Mouse (Mus musculus) liver, adult 2 months (tissue): Measurements from ENCODE around the gene Tex19.2. TPM values are rescaled to one million over a fixed set of nuclear protein-coding genes. Genes with fewer than 3 reads are reported as not detected.

ENCODE experiments used
- DNase-seq: peaks from one replicate; pipeline ENCODE4 v3.0.0-alpha.2; 2011; ENCODE audit warnings: low read depth, low spot score; ENCODE audit errors: extremely low read depth
- H3K27ac ChIP-seq: fragments of 200-500 bp; replicated peaks from 2 replicates; pipeline ENCODE4 v1.5.1; 2012; ENCODE audit warnings: low read depth, mild to moderate bottlenecking, control low read depth, inconsistent platforms, low read length; ENCODE audit not compliant: insufficient read depth
- H3K27me3 ChIP-seq: fragments of 200-500 bp; 2 replicates; pipeline ENCODE4 v1.6.1; 2012; ENCODE audit warnings: mild to moderate bottlenecking, moderate library complexity, low read length, inconsistent platforms; ENCODE audit not compliant: control insufficient read depth, insufficient read depth
- H3K36me3 ChIP-seq: fragments of 200-500 bp; 2 replicates; pipeline ENCODE4 v1.6.1; 2012; ENCODE audit warnings: low read length, inconsistent platforms; ENCODE audit not compliant: control insufficient read depth, insufficient read depth
- H3K4me1 ChIP-seq: fragments of 200-500 bp; 2 replicates; pipeline ENCODE4 v1.6.1; 2011; ENCODE audit warnings: low read length; ENCODE audit not compliant: control insufficient read depth, insufficient read depth
- H3K4me3 ChIP-seq: fragments of 200-500 bp; 2 replicates; pipeline ENCODE4 v1.5.1; 2011; ENCODE audit warnings: low read depth, mild to moderate bottlenecking, control low read depth, low read length, moderate library complexity; ENCODE audit not compliant: insufficient read depth
- H3K79me2 ChIP-seq: fragments of 200-500 bp; 2 replicates; pipeline ENCODE4 v1.6.1; 2012; ENCODE audit warnings: inconsistent platforms, mild to moderate bottlenecking, low read length, moderate library complexity; ENCODE audit not compliant: control insufficient read depth, insufficient read depth
- H3K9ac ChIP-seq: fragments of 200-500 bp; 2 replicates; pipeline ENCODE4 v1.6.1; 2012; ENCODE audit warnings: low read depth, mild to moderate bottlenecking, control low read depth, inconsistent platforms, low read length
- CTCF ChIP-seq: fragments of 200-500 bp; IDR thresholded peaks from 2 replicates; pipeline ENCODE4 v1.5.1; 2011; ENCODE audit warnings: low read depth, low read length, control low read depth
- POLR2A ChIP-seq: fragments of 200-500 bp; IDR thresholded peaks from 2 replicates; pipeline ENCODE4 v1.6.1; 2011; ENCODE audit warnings: low read length, control low read depth; ENCODE audit not compliant: insufficient read depth; ENCODE audit errors: extremely low read depth
- WGBS: fragments of 180-500 bp; shearing (Covaris S2); methylation state at CpG from one replicate; pipeline ENCODE4 v1.1.7; 2018; 5-methylcytosine and 5-hydroxymethylcytosine counted together
- polyA plus RNA-seq: library from polyadenylated mRNA; depleted of rRNA; stranded (reverse); fragments of >200 nt; gene quantifications from 2 replicates; pipeline ENCODE4 v1.2.3, GENCODE M21; 2012; rRNA removed
- total RNA-seq: library from RNA; depleted of rRNA; stranded (reverse); fragments of >200 nt; gene quantifications from 2 replicates; pipeline ENCODE4 v1.2.3, GENCODE M21; 2014; rRNA removed

Tex19.2 gene
- total RNA-seq (not detected in 2 replicates), polyA plus RNA-seq (not detected in 2 replicates)

DNA sequence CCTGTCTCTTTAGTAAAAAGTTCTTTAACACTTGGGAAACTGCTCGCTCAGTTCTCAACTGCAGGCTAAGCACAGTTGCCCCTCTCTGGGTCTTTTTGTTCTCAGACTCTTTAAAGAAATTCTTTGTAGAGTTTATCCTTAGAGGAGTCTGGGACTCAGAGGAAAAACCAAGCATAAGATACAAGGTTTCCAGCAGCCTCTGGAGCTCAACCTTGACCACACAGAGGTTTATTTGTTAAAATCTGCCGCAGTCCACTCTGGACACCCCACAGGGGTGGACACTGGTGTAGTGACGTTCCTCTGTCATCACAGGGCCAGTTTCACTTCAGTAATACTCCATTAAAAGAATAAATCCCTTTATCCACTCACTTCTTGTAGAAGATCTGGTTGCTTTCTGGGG lies at the start of gene Tex19.2:
Gene Tex19.2 (minus strand): TSS at position 101 of the 400 bp plus-strand sequence.
- DNase-seq, result no peak
- H3K4me3 ChIP-seq, result no peak within 1 kb of the TSS
- no peak within 1 kb of the TSS for H3K27ac ChIP-seq
- H3K27me3 ChIP-seq, result no peaks in the 10 kb centered on the region
- WGBS, result 92% methylated on average over 3 of the region's 3 CpGs
- no peaks in the 10 kb centered on the region; the same call in 1 of the 2 replicates for H3K4me1 ChIP-seq
- no peaks in the 10 kb centered on the region for H3K79me2 ChIP-seq
- TF ChIP-seq POLR2A (no peak), CTCF (no peak)
- H3K36me3 ChIP-seq, result no peaks in the 10 kb centered on the region
- no peak within 1 kb of the TSS for H3K9ac ChIP-seq

DNA sequence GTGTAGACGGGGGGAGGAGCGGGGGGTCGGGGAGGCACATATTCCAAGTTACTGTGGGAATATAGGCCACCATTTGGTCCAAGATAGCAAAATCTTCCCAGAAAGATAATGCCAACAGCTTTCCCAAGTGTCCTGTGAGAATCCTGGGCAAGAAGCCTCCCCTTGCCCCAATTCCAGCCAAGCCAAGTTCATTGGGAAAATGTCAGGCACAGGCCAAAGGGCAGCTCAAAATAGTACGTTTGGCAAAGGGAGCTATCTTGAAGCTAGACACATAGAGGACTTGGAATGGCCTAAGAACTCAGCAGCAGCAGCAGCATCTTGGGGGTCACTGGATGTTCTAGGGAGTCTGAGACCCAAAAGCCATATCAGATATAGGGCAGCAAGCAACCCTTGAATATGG lies 45.3 kb upstream of the Tex19.2 start:
- 86% methylated on average over 4 of the region's 4 CpGs for WGBS
- no peaks in the 10 kb centered on the region for H3K4me1 ChIP-seq
- TF ChIP-seq CTCF (no peak), POLR2A (no peak)

DNA sequence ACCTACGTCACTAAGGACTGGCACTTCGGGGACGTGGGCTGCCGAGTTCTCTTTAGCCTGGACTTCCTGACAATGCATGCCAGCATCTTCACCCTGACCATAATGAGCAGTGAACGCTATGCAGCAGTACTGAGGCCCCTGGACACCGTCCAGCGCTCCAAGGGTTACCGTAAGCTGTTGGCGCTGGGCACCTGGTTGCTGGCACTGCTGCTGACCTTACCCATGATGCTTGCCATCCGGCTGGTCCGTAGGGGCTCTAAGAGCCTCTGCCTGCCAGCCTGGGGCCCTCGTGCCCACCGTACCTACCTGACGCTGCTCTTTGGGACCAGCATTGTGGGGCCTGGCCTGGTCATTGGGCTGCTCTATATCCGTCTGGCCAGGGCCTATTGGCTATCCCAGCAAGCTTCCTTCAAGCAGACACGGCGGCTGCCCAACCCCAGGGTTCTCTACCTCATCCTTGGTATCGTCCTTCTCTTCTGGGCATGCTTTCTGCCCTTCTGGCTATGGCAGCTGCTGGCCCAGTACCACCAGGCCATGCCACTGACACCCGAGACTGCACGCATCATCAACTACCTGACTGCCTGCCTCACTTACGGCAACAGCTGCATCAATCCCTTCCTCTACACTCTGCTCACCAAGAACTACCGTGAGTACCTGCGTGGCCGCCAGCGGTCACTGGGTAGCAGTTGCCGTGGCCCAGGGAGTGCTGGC lies 42.3 kb upstream of the Tex19.2 start:
- DNase-seq, result no peak
- no peaks in the 10 kb centered on the region for H3K79me2 ChIP-seq

More for the DNA sequence above, 45.3 kb upstream of the Tex19.2 start:
- no peaks in the 10 kb centered on the region for H3K27me3 ChIP-seq
- no peak overlapping the region for H3K4me3 ChIP-seq
- no peak for DNase-seq
- no peak overlapping the region for H3K27ac ChIP-seq
- no peaks in the 10 kb centered on the region for H3K79me2 ChIP-seq
- no peak overlapping the region for H3K9ac ChIP-seq
- H3K36me3 ChIP-seq, result no peaks in the 10 kb centered on the region

GRCm38 (mm10) chr11:121159971-121160370 lies 41.5 kb upstream of the Tex19.2 start, which contains the start of gene Uts2r:
Gene Uts2r, plus strand, starts transcription at chr11:121160271.
- Histone ChIP-seq H3K4me1 (peaks cover 8% of the 10 kb centered on the region), H3K4me3 (no peak within 1 kb of the TSS), H3K27me3 (no peaks in the 10 kb centered on the region; the same call in 1 of the 2 replicates), H3K79me2 (no peaks in the 10 kb centered on the region), H3K36me3 (no peaks in the 10 kb centered on the region), H3K27ac (no peak within 1 kb of the TSS), H3K9ac (no peak within 1 kb of the TSS)
- 94% methylated on average over 5 of the region's 5 CpGs for WGBS
- no peak for TF ChIP-seq POLR2A
- no peak for TF ChIP-seq CTCF
- no peak for DNase-seq

More for the DNA sequence above, 42.3 kb upstream of the Tex19.2 start:
- Histone ChIP-seq H3K36me3 (no peaks in the 10 kb centered on the region), H3K4me1 (peaks cover 5% of the 10 kb centered on the region; the same call in 1 of the 2 replicates), H3K27ac (no peak overlapping the region), H3K4me3 (no peak overlapping the region), H3K9ac (no peak overlapping the region), H3K27me3 (no peaks in the 10 kb centered on the region; the same call in 1 of the 2 replicates)
- TF ChIP-seq POLR2A, result no peak
- no peak for TF ChIP-seq CTCF
- 96% methylated on average over 26 of the region's 26 CpGs for WGBS

GRCm38 (mm10) chr11:121156411-121156891 lies 38.0 kb upstream of the Tex19.2 start:
- Histone ChIP-seq H3K79me2 (no peaks in the 10 kb centered on the region), H3K27ac (no peak overlapping the region), H3K27me3 (no peaks in the 10 kb centered on the region; the same call in 1 of the 2 replicates), H3K4me3 (no peak overlapping the region), H3K36me3 (no peaks in the 10 kb centered on the region), H3K4me1 (peaks cover 8% of the 10 kb centered on the region), H3K9ac (no peak overlapping the region)
- no peak for DNase-seq
- 6% methylated on average over 45 of the region's 45 CpGs for WGBS
- TF ChIP-seq POLR2A (no peak), CTCF (no peak)

DNA sequence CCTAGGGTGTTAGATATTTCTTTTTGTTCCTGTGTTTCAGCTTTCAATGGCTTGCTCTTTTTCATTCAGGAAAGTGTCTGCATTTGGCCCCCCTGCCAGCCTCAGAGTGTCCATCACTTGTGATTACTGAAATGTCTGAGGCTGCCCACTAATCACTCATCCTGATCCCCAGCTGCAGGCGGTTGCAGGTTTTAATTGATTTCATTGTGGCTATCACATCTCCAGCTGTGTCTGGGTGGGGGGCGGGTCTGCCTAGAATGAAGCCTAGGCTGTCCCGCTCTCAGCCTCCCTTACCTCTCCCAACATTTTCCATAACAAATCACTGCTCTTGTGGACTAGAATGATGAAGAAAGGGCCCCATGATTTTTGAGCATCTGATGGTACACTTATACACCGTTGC lies 35.7 kb upstream of the Tex19.2 start:
- no peaks in the 10 kb centered on the region; the same call in 1 of the 2 replicates for H3K27me3 ChIP-seq
- no peak for DNase-seq
- 75% methylated on average over 4 of the region's 4 CpGs for WGBS

More for the DNA sequence above, 35.7 kb upstream of the Tex19.2 start:
- H3K79me2 ChIP-seq, result no peaks in the 10 kb centered on the region
- H3K4me1 ChIP-seq, result peaks cover 8% of the 10 kb centered on the region
- no peak overlapping the region for H3K27ac ChIP-seq
- no peak overlapping the region for H3K4me3 ChIP-seq
- no peaks in the 10 kb centered on the region for H3K36me3 ChIP-seq
- no peak overlapping the region for H3K9ac ChIP-seq
- no peak for TF ChIP-seq CTCF
- TF ChIP-seq POLR2A, result no peak
